Mouse (Mus musculus) stomach, postnatal 0 days (tissue): ENCODE measurements at regions not wholly inside any gene's neighbourhood (a gene's known extent, or its start where the extent isn't known, plus 50 kb on each side); places are given as distances from the start of the nearest gene placed in this dataset.
A peak's percentile ranks its signal among the peaks of the same experiment; 100 is the strongest.

Source experiments
- ATAC-seq: fragments of 200-750 bp; cut with Nextera tagmentation; 2 replicates; pipeline ENCODE4 v1.8.0; 2017; ENCODE audit not compliant: low FRiP score, low TSS enrichment
- DNase-seq: peaks from one replicate; pipeline ENCODE4 v3.0.0-alpha.2; 2016; ENCODE audit warnings: low spot score
- H3K27ac ChIP-seq: fragments of 300-500 bp; sonication (generic); replicated peaks from 2 replicates; pipeline ENCODE4 v1.5.1; 2014; ENCODE audit warnings: mild to moderate bottlenecking, control low read depth
- H3K27me3 ChIP-seq: fragments of 300-500 bp; sonication (generic); 2 replicates; pipeline ENCODE4 v1.6.1; 2014; ENCODE audit warnings: low read length; ENCODE audit not compliant: control insufficient read depth, insufficient read depth
- H3K36me3 ChIP-seq: fragments of 300-500 bp; sonication (generic); 2 replicates; pipeline ENCODE4 v1.6.1; 2014; ENCODE audit warnings: low read length, mixed read lengths; ENCODE audit not compliant: control insufficient read depth, insufficient read depth
- H3K4me1 ChIP-seq: fragments of 300-500 bp; sonication (generic); replicated peaks from 2 replicates; pipeline ENCODE4 v1.6.1; 2014; ENCODE audit warnings: antibody characterized with exemption; ENCODE audit not compliant: control insufficient read depth, insufficient read depth
- H3K4me2 ChIP-seq: fragments of 300-500 bp; sonication (generic); replicated peaks from 2 replicates; pipeline ENCODE4 v1.6.1; 2014; ENCODE audit warnings: low read depth, mild to moderate bottlenecking, control low read depth, moderate library complexity
- H3K4me3 ChIP-seq: fragments of 300-500 bp; sonication (generic); 2 replicates; pipeline ENCODE4 v1.5.1; 2014; ENCODE audit warnings: low read depth, low read length, control low read depth
- H3K9ac ChIP-seq: fragments of 300-500 bp; sonication (generic); 2 replicates; pipeline ENCODE4 v1.6.1; 2014; ENCODE audit warnings: mild to moderate bottlenecking, low read length, control low read depth, mixed read lengths
- H3K9me3 ChIP-seq: fragments of 300-500 bp; sonication (generic); 2 replicates; pipeline ENCODE4 v1.6.1; 2016; ENCODE audit warnings: low read length; ENCODE audit not compliant: control insufficient read depth
- CTCF ChIP-seq: IDR thresholded peaks from 2 replicates; pipeline ENCODE4 v1.5.1; 2016; ENCODE audit warnings: antibody characterized with exemption, low read depth, mild to moderate bottlenecking, moderate library complexity
- EP300 ChIP-seq: optimal IDR thresholded peaks from 2 replicates; pipeline ENCODE3; 2016; ENCODE audit warnings: antibody characterized with exemption
- WGBS: fragments of 180-500 bp; shearing (Covaris S2); extraction: QIAGEN DNeasy Blood & Tissue Kit; methylation state at CpG from one replicate; pipeline ENCODE4 v1.1.7; 2014; 5-methylcytosine and 5-hydroxymethylcytosine counted together

- no peak for TF ChIP-seq EP300
- TF ChIP-seq CTCF, result no peak
- H3K4me1 ChIP-seq, result no peaks in the 10 kb centered on the region
- no peak overlapping the region for H3K27ac ChIP-seq
- no peak for DNase-seq
- H3K9ac ChIP-seq, result no peak overlapping the region
- H3K4me2 ChIP-seq, result no peak overlapping the region
- H3K9me3 ChIP-seq, result no peaks in the 10 kb centered on the region
- no peak overlapping the region for H3K4me3 ChIP-seq
- WGBS, result 62% methylated on average over 2 of the region's 2 CpGs
- ATAC-seq, result no peak
- no peaks in the 10 kb centered on the region for H3K36me3 ChIP-seq
- no peaks in the 10 kb centered on the region for H3K27me3 ChIP-seq
Observed at GRCm38 (mm10) chr9:30131626-30132025, 168.7 kb upstream of the Ntm start.

GRCm38 (mm10) chr9:30134303-30134702 is 171.4 kb upstream of the Ntm start:
- no peaks in the 10 kb centered on the region for H3K36me3 ChIP-seq
- no peak for ATAC-seq
- H3K9me3 ChIP-seq, result no peaks in the 10 kb centered on the region
- H3K4me2 ChIP-seq, result no peak overlapping the region
- no peak for DNase-seq
- TF ChIP-seq CTCF (no peak), EP300 (no peak)
- H3K4me1 ChIP-seq, result no peaks in the 10 kb centered on the region; the same call in none of the 2 replicates
- H3K27me3 ChIP-seq, result no peaks in the 10 kb centered on the region
- H3K9ac ChIP-seq, result no peak overlapping the region
- 50% methylated on average over 3 of the region's 3 CpGs for WGBS
- no peak overlapping the region for H3K27ac ChIP-seq
- no peak overlapping the region for H3K4me3 ChIP-seq

GRCm38 (mm10) chr9:30137611-30138287 is 174.8 kb upstream of the Ntm start:
- peak; percentile 92 for ATAC-seq
- TF ChIP-seq EP300 (no peak), CTCF (peak; percentile 90)
- Histone ChIP-seq H3K27ac (no peak overlapping the region), H3K9me3 (no peaks in the 10 kb centered on the region), H3K4me1 (no peaks in the 10 kb centered on the region; the same call in none of the 2 replicates), H3K4me2 (0 out of 2 replicates have a peak overlapping the region, but pooled peaks have one; percentile 0), H3K36me3 (no peaks in the 10 kb centered on the region), H3K27me3 (no peaks in the 10 kb centered on the region), H3K9ac (no peak overlapping the region), H3K4me3 (no peak overlapping the region)
- DNase-seq, result peak; percentile 86
- 22% methylated on average over 14 of the region's 14 CpGs for WGBS

- peak; percentile 46 for DNase-seq
- 18% methylated on average over 3 of the region's 3 CpGs for WGBS
- H3K36me3 ChIP-seq, result no peaks in the 10 kb centered on the region
- H3K9me3 ChIP-seq, result no peaks in the 10 kb centered on the region
- H3K9ac ChIP-seq, result no peak overlapping the region
- no peak overlapping the region for H3K27ac ChIP-seq
- no peaks in the 10 kb centered on the region for H3K27me3 ChIP-seq
- no peaks in the 10 kb centered on the region; the same call in none of the 2 replicates for H3K4me1 ChIP-seq
- no peak overlapping the region for H3K4me2 ChIP-seq
- no peak for ATAC-seq
- H3K4me3 ChIP-seq, result no peak overlapping the region
- TF ChIP-seq EP300, result no peak
- no peak for TF ChIP-seq CTCF
Observed at GRCm38 (mm10) chr9:30140188-30140587, 177.2 kb upstream of the Ntm start.

GRCm38 (mm10) chr9:30141186-30141585 is 178.2 kb upstream of the Ntm start:
- DNase-seq (no peak), ATAC-seq (no peak)
- Histone ChIP-seq H3K4me1 (no peaks in the 10 kb centered on the region; the same call in none of the 2 replicates), H3K27ac (no peak overlapping the region), H3K36me3 (no peaks in the 10 kb centered on the region), H3K4me2 (no peak overlapping the region), H3K9me3 (no peaks in the 10 kb centered on the region), H3K4me3 (no peak overlapping the region), H3K27me3 (no peaks in the 10 kb centered on the region), H3K9ac (no peak overlapping the region)
- no peak for TF ChIP-seq CTCF
- no peak for TF ChIP-seq EP300
- WGBS, result 82% methylated on average over 3 of the region's 3 CpGs

- no peak for DNase-seq
- no peak for TF ChIP-seq EP300
- TF ChIP-seq CTCF, result no peak
- no peaks in the 10 kb centered on the region for H3K36me3 ChIP-seq
Observed at GRCm38 (mm10) chr9:30142806-30143458, 180.0 kb upstream of the Ntm start.

More at GRCm38 (mm10) chr9:30142806-30143458, 180.0 kb upstream of the Ntm start:
- Histone ChIP-seq H3K27ac (no peak overlapping the region), H3K4me1 (no peaks in the 10 kb centered on the region; the same call in 1 of the 2 replicates), H3K27me3 (no peaks in the 10 kb centered on the region), H3K9ac (no peak overlapping the region), H3K4me3 (no peak overlapping the region), H3K4me2 (no peak overlapping the region), H3K9me3 (no peaks in the 10 kb centered on the region)
- WGBS, result 87% methylated on average over 10 of the region's 10 CpGs
- no peak for ATAC-seq
